Mouse (Mus musculus): ENCODE measurements around the gene Dhx32.
A peak's percentile ranks its signal among the peaks of the same experiment; 100 is the strongest.

The Dhx32 gene

DNA sequence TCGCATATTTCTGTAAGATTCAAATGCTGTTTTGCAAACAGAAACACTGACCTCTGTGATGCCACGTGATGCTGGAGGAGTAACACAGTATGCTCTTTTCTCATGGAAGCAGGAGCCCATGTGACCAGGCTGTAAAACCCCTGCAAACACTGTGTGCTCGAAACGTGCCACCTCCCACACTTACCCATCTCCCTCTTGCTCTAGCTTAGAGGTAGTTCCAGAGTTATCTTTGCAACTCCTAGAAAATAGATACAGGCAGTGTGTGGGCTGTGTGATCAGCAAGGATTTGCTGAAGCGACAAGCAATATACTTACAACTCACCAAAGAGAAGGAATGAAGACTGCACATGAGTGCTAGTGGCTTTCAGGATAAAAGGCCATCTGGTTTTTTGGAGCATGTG, 14.0 kb downstream of the Dhx32 start:
- no peak for DNase-seq

DNA sequence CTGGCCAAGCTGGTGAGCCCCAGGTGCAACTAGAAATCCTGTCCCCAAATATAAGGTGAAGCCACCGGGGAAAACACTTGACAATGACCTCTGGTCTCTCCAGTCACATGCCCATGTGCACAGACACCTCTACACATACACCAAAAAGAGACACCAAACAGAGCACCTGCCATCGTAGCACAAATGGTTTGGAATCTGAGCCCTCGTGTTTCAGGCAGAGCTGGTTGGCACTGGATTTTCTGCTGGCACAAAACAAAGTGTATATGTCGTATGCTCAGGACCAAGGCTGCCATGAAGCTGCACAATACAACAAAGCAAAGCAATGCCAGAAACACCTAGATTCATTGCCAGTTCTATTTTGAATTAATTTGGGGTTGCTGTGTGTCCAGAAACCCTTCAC, 14.5 kb downstream of the Dhx32 start:
- no peak for DNase-seq

GRCm38 (mm10) chr7:133765849-133766243, 16.7 kb downstream of the Dhx32 start:
- no peak for DNase-seq

- DNase-seq, result no peak
Observed at GRCm38 (mm10) chr7:133765240-133765848, 17.2 kb downstream of the Dhx32 start.

GRCm38 (mm10) chr7:133764425-133764824, 18.1 kb downstream of the Dhx32 start:
- DNase-seq, result no peak

GRCm38 (mm10) chr7:133762696-133763095, 19.8 kb downstream of the Dhx32 start:
- no peak for DNase-seq

DNA sequence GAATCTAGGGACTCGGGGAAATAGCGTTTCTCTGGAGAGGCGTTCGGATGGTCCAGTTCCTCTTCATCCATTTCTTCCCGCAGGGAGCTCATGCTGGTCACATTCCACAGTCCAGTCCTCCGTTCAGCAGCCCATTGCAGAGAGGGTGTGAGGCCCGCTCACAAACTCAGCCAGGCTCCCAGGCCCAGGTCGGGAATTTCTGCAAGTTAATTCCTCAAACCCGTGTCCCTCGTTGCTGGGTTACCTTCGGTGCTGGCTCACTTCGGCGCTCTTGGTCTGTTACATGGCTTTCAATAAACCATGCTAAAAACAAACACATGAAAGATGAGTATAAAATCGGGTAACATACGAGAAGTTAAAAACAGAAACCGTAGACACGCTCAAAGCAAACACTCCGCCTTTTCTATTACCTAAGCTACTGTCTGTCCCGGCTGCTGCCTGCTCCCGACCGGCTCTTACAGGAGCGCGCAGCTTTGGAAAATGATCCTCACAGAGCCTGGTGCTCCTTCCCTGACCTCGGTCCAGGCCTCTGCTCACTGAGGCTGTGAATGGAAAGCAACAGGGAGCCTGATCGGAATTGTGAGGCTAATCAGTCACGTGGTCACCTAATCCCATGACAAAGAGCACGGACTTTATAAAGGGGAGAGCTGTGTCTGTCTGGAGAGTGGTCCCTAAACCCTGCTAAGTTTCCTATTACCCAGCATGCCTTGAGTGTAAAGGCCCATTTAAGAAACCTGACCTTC, 22.7 kb downstream of the Dhx32 start:
- DNase-seq, result peak; percentile 26 to 44

DNA sequence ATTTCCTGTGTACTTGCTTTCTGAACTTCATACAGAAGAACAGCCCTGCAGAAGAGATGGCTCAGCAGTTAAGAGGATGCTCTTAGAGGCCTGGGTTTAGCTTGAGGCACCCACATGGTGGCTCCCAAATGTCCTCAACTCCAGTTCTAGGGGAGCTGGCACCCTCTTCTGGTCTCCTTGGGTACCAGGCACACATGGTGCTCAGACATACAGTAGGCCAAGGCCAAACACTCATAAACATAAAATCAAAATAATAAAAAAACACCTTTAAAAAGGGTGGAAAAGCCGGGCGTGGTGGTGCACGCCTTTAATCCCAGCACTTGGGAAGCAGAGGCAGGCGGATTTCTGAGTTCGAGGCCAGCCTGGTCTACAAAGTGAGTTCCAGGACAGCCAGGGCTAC, 23.8 kb downstream of the Dhx32 start:
- no peak for DNase-seq

GRCm38 (mm10) chr7:133757961-133758455, 24.5 kb downstream of the Dhx32 start:
- no peak for DNase-seq

DNA sequence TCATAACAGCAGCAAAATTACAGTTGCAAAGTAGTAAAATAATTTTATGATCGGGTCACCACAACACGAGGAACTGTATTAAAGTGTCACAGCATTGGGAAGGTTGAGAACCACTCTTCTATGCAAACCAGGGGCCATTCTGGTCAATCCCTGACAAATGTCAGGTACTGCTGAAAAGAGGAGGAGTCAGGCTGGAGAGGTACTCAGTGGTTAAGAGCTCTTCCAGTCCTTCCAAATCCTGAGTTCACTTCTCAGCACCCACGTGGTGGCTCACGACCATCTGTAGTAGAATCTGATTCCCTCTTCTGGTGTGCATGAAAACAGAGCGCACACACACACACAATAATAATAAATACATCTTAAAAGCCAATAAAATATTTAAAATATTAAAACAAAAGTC, 31.4 kb downstream of the Dhx32 start:
- no peak for DNase-seq

DNA sequence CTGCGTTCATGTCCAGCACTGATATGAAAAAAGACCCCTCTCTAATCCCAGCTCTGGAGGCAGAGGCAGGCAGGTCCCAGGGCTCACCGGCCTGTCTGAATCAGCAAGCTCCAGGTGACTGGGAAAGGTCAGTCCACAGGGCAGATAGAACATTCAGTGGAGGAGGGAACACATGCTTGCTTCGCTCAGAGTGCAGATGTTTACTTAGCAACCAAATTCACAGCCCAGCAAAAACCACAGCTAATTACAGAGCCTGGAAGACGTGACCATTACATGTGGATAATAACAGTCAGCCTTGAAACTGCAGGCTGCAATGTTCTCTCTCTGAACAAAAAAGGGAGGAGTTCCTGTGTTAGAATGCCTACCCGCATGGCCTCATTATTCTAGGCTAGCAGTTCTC, 31.9 kb downstream of the Dhx32 start:
- no peak for DNase-seq

GRCm38 (mm10) chr7:133748753-133749152, 33.8 kb downstream of the Dhx32 start:
- DNase-seq, result no peak

- no peak for DNase-seq
Observed at GRCm38 (mm10) chr7:133747372-133747771, 35.2 kb downstream of the Dhx32 start.

DNA sequence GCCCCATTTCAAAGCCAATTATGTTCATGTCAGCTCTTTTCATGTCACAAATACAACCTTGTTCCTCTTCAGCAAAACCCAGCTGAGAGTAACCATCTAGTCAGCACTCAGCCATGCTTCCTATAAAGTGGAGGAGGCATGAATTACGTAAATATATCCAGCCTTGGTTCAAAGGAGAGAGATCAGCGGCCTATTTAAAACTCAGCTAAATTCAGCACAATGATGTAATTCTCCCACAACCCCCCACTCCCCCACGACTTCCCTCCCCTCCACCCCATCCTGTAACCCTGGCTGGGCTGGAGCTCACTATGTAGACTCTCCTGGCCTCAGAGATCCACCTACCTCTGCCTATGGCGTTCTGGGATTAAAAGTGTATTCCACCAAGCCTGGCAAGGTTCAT, 37.8 kb downstream of the Dhx32 start:
- no peak for DNase-seq

DNA sequence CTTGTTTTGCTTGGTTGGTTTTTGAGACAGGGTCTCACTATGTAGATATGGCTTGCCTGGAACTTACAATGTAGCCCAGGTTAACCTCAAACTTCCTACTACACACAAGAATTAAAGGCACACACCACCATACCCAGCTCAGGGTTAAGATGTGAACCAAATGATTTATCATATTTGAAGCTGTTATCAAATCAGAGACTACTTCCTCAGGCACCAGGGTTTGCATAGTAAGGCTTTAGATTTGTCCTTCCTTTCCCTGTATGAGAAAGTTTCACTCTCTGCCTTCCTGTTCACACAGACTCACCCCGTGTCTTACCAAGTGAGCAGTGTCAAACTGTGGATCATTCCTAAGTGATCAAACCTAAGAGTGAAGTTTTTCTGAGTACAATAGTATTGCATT, 38.3 kb downstream of the Dhx32 start:
- no peak for DNase-seq

- DNase-seq, result no peak
Observed at GRCm38 (mm10) chr7:133743611-133744010, 38.9 kb downstream of the Dhx32 start.

DNA sequence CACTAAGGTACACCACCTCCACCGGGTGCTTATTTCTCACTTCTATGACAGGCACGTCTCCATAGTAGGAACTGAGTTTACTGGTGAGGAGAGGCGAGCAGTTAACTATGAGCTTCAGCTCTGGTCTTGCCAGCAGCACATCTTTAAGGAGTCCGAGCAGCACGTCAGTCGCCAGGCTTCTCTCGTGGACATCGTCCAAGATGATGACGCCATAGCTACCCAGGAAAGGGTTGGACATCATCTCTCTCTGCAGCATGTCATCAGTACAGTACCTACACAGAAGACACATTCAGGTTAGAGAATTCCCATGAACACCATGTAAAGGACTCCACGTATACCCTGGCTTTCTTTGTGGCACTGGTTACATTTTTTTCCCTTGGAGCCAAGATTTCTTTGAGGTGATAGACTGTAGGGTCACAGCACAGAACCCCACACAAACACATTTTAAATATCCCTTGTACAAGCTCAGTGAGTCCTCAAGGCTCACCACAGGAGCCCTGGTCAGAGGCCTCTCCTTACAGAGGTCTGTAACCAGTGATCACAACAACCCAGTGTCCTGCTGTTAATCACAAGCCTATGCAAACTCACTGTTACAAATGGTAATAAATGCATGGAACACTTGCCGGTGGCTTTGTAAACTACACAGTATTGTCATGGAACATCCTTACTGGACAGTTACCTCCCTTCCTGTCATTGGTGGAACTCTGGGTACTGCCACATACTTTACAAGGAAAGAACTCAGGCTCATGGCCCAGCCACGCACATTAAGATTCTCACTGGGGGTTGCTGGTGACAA, 39.8 kb downstream of the Dhx32 start:
- no peak for DNase-seq

GRCm38 (mm10) chr7:133740558-133740957, 42.0 kb downstream of the Dhx32 start:
- DNase-seq, result no peak

DNA sequence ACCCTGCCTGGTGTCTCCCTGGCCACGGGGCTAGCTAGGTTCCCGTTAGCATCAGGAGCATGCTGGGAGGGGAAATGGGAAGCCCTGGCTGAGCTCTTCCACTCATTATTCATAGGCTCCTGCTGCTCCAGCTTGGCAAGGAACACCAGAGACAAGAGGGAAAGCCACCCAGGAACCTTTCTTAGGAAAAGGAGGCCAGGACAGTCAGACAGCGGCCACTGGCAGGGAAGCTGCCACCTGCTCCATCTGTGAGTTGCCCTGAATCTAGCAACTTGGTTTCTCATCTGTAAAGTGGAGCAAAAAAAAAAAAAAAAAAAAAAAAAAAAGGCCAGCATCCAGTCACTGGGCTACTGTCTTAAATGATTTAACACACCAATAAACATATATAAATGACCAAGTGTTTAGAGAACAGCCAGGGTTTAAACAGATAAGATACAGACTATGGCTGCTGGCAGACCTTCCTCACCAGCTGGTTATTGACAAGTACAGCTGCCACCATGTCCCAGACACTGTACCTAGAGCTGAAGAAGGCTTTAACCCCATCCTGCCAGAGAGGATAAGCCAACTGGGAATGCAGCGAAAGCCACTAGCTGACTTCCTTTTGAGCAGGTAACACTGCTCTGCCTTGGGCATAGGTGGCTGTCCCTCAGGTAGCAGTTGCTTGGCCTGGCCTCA, 50.4 kb downstream of the Dhx32 start:
- DNase-seq, result no peak

DNA sequence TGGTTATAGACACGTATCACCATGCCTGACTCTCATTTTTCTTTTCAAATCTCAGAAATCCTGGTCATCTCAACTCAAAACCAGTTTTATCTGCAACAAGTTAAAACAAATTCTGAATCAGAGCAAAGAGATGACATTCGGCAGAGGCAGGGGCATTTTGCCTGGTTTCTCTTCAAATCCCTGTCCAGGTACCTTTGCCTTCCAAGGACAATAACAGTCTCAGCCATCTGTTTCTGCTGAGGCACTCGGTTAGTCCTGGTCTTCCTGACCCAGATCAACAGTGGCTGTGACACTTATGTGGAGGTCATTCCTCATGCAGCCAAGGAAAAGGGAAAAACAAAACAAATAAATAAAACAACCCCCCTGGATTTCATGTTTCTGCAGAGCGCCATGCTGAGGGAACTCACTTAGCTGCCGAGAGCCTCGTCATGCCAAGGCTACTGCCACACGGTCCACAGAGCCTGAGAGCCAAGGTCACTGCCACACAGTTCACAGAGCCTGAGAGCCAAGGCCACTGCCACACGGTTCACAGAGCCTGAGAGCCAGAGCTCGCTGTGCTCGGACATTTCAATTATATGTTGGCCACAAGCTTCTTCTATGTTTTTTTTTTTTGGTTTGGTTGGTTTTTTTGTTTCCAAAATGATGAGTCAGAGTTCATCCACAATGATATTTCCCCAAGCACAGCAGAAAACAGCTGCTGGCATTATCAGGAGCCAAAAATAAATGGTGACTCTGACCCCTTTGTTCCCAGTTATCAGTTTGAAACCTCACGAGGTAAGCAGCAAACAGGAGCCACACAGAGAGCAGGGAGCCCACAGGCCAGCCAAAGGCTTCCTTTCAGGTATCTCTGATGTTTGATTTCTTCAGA, 52.0 kb downstream of the Dhx32 start:
- DNase-seq, result no peak

DNA sequence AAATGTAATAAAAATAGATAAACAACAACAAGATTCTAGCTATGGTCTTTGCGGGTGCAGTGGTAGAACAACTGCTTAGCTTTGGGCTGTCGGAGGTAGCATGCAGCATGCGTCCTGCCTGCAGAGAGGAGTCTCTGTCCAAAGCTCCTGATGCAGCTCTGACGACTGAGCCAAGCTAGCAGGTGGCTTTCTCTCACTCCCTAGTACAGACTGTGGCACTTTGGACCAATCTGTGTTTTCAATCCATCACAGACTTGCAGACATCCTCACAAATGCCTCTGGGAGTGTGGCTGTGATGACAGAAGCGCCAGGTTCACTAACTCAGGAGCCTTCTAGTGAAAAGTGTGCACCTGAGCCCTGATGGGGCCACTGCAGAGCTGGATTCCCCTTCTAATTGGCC, 53.2 kb downstream of the Dhx32 start:
- DNase-seq, result no peak

- DNase-seq, result no peak
Observed at GRCm38 (mm10) chr7:133727027-133727426, 55.5 kb downstream of the Dhx32 start.

All from kidney, postnatal 4 days (tissue).